Mouse (Mus musculus) layer of hippocampus, postnatal 10 days (tissue): ENCODE measurements at regions not wholly inside any gene's neighbourhood (a gene's known extent, or its start where the extent isn't known, plus 50 kb on each side); places are given as distances from the start of the nearest gene placed in this dataset.

ENCODE experiments used
- DNase-seq, 2 experiments: peaks; one replicate each; pipeline ENCODE4 v3.0.0; 2021; ENCODE audit warnings: low spot score in 2 of 2

- no peak for DNase-seq
Observed at GRCm38 (mm10) chr2:106455972-106456371, 237.1 kb upstream of the Mpped2 start.

- no peak for DNase-seq
Observed at GRCm38 (mm10) chr2:106458003-106458402, 235.1 kb upstream of the Mpped2 start.

GRCm38 (mm10) chr2:106461021-106461420 lies 232.0 kb upstream of the Mpped2 start:
- no peak for DNase-seq

- no peak for DNase-seq
Observed at GRCm38 (mm10) chr2:106461490-106461889, 231.6 kb upstream of the Mpped2 start.

GRCm38 (mm10) chr2:106461973-106462637 lies 231.0 kb upstream of the Mpped2 start:
- DNase-seq: no peak

GRCm38 (mm10) chr2:106465055-106465454 lies 228.0 kb upstream of the Mpped2 start:
- no peak for DNase-seq

- DNase-seq: no peak
Observed at GRCm38 (mm10) chr2:106465831-106466230, 227.2 kb upstream of the Mpped2 start.

GRCm38 (mm10) chr2:106469196-106469595 lies 223.9 kb upstream of the Mpped2 start:
- no peak for DNase-seq

GRCm38 (mm10) chr2:106473458-106473857 lies 219.6 kb upstream of the Mpped2 start:
- DNase-seq: no peak

GRCm38 (mm10) chr2:106477991-106478390 lies 215.1 kb upstream of the Mpped2 start:
- DNase-seq: no peak

- DNase-seq: no peak
Observed at GRCm38 (mm10) chr2:106487335-106488082, 205.6 kb upstream of the Mpped2 start.

GRCm38 (mm10) chr2:106498735-106499134 lies 194.3 kb upstream of the Mpped2 start:
- DNase-seq: no peak

GRCm38 (mm10) chr2:106499227-106499928 lies 193.7 kb upstream of the Mpped2 start:
- no peak for DNase-seq

GRCm38 (mm10) chr2:106504933-106505420 lies 188.1 kb upstream of the Mpped2 start:
- DNase-seq: no peak

- no peak for DNase-seq
Observed at GRCm38 (mm10) chr2:106511889-106512288, 181.2 kb upstream of the Mpped2 start.

GRCm38 (mm10) chr2:106512338-106513024 lies 180.6 kb upstream of the Mpped2 start:
- DNase-seq: no peak

GRCm38 (mm10) chr2:106513025-106513386 lies 180.1 kb upstream of the Mpped2 start:
- no peak for DNase-seq

- no peak for DNase-seq
Observed at GRCm38 (mm10) chr2:106517224-106517623, 175.8 kb upstream of the Mpped2 start.

- no peak for DNase-seq
Observed at GRCm38 (mm10) chr2:106522961-106523360, 170.1 kb upstream of the Mpped2 start.

GRCm38 (mm10) chr2:106527008-106527407 lies 166.1 kb upstream of the Mpped2 start:
- no peak for DNase-seq

- no peak for DNase-seq
Observed at GRCm38 (mm10) chr2:106529247-106529646, 163.8 kb upstream of the Mpped2 start.
